Mouse (Mus musculus): ENCODE results near the gene Nsf.

DNA sequence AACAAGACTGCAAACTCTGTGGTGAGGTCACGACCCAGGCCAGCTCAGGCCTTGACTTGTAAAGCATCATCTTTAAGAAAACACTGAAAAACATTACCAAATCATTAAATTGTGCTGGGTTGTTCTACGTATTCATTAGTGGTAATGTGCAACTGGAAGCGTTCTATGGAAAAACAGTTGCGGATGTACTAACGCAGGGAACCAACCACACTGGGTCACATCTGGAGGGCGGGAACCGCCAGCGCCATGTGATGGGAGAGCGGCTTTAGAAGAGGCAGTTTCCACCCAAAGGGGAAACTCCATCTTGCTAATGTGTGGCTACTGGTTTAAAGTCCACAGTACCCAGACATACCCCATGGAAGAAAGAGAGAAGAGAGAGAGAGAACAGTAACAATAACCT, 123.4 kb downstream of the Nsf start:
- no peak for TF ChIP-seq GATA1 (IDR thresholded peaks at IDR 0.05; ENCODE audit: borderline replicate concordance, low read length)
- TF ChIP-seq FLI1 (IDR thresholded peaks at IDR 0.05; ENCODE audit: low read length), result no peak

All from megakaryocyte, embryonic 14.5 days (primary cell).